Mouse (Mus musculus) kidney, adult 9 months (tissue): Measurements from ENCODE around the gene Zbtb11.
"Not testable (repeated sequence)": the region's sequence is repeated elsewhere in the genome, so short reads cannot be mapped to it uniquely, and the experiment has no call there.

Experiments
- DNase-seq: peaks from one replicate; pipeline ENCODE4 v3.0.0; 2022

Gene Zbtb11

DNA sequence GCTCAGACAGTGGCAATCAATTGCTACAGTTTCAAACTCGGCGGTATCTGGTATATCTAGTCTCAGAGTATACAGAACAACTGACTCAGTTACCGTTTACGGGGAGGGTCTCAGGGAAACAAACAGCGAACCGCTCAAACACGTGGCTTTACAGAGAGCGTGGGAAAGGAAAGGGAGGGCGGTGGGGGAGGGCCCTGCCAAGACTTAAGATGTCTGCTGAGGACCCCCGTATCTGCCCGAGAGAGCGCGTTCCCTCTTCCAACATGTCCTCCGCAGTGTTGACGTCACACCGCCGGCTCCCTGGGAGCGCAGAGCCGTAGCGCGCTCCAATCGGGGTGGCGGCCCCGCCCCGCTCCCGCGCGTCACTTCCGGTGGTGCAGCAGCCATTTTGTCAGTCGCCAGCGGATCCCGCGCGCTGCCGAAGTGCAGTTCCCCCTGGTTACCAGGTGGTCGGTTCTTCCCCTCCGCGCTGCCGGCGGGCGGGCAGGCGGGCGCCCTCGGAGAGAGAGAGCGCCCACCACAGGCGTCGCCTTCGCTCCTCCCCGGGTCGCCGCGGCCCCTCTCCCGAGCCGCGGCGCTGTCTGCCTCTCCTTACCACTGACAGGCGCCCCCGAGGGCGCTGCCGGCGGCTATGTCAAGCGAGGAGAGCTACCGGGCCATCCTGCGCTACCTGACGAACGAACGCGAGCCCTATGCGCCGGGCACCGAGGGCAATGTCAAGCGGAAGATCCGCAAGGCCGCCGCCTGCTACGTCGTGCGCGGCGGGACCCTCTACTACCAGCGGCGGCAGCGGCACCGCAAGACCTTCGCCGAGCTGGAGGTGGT lies at the start of gene Zbtb11:
Zbtb11 (plus strand) TSS at position 453 of the 825 bp plus-strand sequence.
- DNase-seq = peak; percentile 99

DNA sequence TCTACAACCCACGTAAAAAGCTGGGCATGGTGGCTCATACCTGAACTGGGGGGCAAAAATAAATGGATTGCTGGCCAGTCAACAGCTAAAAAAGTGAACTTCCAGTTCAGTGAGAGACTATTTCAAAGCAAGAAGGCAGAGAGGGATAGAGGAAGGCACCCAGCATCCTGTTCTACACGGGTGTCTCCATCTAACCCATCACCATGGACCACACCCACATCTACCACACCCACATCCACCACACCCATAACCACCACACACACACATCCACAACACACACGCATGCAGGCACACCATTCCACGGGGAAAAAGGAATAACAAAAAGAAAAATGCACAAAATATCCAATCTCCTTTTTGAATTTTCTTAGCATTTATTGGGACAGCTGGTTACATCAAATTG lies 49.7 kb upstream of the Zbtb11 start:
- DNase-seq = no peak

DNA sequence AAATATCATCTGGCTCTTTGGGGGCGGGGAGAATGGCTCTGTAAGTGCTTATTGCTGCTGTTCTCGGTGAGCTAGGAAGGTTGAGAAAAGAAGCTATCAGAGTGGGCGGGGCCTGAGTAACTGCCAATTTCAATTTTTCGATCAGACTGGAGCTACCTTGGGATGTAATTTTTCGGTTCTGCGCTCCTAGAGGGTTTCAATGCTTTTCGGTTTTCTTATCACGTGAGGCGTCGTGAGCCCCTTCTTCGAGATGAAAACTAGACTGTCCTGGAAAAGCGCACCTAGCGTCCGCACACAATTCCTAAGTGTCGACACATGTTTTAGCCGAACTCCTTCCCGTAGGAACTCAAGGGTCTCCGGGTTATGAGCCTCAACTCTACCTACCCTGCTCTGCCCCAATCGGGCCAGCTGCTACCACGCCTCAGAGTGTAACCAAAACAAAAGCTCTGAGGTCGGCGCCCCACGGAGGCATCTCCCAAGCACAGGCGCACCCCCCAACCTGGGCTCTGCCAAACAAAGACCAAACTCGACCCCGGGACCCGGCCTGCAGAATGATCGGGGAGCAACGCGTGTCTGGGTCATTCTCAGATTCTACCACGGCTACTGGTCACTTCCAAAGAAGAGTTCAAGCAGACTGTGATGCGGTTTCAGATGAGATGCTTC lies 39.9 kb upstream of the Zbtb11 start:
- peak; percentile 26 for DNase-seq

DNA sequence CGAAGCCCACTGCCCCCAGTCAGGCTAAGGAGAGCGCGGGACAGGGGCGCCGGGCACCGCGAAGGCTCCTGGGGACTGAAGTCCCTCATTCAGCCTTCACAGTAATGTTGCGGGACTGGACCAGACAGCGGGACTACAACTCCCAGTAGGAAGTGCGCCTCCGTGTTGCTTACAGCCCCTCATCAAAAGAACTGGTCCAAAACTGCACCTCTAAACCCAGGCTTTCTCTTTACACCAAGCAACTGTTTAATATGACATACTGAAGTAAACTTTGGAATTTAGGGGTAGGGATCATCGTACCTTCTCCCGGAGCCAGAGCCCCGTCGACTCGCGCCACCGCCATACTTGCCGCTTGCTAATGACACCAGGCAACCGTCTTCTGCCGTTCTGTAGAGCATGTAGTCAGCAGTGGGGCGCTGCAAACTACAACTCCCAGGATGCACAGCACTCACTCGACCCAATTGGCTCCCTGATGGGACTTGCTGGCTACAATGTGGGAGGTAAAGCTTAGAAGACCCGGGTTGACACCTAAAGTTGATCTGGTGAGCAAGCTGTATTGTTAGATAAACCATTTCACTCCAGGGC lies 39.1 kb upstream of the Zbtb11 start, which contains the start of gene Cep97:
Cep97 (minus strand) TSS at position 403 of the 585 bp plus-strand sequence.
- DNase-seq = peak; percentile 97

DNA sequence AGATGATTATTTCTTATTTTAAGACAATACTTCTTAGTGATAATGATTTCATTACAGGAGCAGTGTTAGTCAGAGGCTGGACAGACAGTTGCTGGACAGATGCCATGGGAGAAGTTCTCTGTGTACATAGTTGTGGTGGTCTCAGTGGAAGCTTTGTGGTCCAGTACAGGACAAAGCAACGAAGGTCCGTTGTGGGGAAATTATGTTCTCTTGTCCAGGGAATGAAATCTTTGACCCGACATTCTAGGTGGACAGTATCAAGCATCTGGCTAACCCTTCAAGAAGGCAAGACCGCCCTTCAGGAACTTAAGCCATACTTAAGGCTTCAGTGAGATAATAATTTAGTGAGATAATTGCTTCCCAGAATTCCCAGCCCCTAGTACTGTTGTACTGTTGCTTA lies 34.9 kb upstream of the Zbtb11 start:
- no peak for DNase-seq

DNA sequence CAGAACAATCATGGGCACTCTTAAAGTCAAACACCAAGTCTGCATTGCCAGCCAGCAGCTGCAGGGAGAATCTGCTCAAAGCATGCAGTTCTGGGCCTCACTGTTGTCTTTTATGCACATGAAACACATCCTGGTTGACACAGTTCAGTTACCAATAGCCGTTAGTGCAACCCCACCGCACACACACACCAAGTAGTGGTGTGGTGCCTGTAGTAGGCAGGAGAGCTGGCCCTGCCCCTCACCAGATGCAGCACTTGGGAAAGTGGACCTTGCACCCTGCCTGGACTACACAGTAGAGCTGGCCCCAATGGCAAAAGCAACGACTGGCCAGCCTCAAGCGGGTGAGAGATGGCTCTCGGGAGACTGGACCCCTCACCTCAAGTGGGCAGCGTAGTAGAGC lies 34.0 kb upstream of the Zbtb11 start:
- peak; percentile 46 for DNase-seq

DNA sequence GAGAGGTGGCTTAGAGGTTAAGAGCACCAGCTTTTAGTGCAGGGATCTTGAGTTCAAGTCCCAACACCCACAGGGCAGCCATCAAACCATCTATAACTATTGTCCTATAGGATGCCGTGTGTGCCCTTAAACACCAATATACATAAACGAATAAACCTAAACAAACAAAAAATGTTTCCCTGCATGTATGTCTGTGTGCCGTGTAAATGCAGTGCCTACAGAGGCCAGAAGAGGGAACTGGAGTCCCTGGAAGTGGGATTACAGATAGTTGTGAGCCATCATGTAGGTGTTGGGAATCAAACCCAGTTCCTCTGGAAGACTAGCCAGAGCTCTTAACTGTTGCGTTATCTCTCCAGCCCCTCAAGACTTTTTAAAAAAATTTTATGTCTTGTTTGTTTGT lies 32.9 kb upstream of the Zbtb11 start:
- DNase-seq = no peak

DNA sequence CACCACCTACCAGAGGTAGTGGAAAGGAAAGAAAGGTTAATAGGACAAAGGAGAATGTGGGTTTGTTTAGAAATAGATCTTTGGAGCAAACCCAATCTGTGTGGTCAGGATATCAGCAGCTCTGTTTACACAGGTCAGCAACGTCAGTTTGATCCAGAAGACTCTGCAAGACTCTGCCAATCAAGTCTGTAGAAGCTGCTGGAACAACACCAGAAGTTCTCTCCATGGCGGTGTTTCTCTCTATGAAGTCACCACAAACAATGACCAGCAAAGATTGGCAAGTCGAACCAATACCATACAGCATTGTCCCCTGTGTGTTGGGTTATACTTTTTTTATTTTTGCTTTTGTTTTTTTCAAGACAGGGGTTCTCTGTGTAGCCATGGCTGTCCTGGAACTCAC lies 26.4 kb upstream of the Zbtb11 start:
- no peak for DNase-seq

DNA sequence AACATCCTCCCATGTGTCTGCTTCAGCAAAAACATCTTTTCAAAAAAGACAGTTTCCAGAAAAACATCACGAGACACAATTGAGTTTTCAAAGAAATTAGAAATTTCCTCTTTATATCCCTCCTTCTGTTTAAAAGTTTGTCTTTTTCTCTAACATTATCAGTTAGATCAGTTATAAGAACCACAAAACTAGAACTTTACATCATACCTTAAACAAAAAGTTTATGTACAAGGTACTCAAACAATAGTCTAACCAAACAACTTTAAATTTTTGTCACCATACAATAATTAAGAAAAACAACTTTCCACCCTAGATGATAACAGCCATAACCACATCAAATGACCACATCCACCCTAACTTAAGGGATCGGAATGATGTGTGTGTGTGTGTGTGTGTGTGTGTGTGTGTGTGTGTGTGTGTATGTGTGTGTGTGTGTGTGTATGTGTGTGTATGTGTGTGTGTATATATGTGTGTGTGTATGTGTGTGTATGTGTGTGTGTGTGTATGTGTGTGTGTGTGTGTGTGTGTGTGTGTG lies 25.7 kb upstream of the Zbtb11 start:
- not testable (repeated sequence) for DNase-seq

DNA sequence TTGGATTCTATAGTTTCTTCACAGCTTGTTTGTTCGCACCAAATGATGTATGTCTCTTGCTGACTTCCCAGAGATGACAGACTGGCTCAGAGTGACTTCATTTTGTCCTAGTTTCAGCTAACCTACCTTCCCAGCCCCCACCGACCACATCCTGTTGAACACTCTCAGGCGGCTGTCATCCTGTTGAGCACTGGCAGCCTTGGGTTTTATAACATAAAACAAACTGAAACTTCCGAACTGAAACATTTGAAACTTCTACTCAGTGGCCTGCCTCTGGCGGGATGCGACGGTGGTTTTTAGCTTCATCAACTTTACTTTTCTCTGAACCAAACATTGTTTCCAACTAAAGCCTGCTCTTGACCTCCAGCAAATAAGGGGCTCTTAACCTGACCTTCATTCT lies 24.7 kb upstream of the Zbtb11 start:
- DNase-seq = peak; percentile 22

DNA sequence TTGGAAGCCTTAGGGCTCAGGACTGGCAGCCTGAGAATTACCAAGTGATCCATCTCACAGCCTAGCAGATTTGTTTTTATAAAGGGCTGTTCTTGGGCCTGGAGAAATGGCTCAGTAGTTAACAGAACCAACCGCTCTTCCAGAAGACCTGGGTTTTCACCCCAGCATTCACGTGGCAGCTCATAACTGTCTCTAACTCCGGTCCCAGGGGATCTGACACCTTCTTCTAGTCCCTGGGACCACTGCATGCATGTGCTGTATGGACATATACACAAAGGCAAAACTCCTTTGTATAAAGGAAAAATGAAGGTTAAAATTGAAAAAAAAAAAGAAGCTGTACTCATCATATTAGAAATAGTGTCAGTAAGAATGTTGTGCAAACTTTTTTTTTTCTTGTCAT lies 23.2 kb upstream of the Zbtb11 start:
- DNase-seq = no peak

DNA sequence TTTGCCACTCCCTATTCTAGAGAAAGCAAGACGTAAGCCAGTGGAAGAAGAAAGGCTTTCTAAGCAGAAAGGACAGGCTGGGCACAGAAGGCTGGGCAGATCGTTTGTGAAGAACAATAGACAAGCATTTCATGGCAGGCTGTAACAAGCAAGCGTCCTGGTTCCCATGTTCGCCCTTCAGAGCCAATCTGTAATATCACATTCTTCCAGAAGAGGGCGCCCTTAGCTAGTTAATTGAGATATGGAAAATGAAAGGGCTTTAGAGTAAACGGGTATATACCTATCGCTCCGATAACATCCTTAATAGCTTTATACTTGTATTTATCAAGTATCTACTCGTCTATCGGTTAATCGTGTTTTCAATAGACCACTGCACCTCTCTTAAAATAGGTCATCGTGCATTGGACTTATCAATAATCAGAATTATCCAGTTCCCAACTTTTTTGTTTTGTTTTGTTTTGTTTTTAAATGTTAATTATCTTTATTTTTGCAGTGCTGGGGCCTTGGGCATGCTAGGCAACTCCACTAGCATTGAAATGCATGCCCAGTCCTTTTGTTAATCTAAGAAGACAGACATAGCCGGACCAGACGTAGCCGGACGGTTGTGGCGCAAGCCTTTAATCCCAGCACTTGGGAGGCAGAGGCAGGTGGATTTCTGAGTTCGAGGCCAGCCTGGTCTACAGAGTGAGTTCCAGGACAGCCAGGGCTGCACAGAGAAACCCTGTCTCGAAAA lies 22.6 kb upstream of the Zbtb11 start:
- DNase-seq = peak; percentile 87

DNA sequence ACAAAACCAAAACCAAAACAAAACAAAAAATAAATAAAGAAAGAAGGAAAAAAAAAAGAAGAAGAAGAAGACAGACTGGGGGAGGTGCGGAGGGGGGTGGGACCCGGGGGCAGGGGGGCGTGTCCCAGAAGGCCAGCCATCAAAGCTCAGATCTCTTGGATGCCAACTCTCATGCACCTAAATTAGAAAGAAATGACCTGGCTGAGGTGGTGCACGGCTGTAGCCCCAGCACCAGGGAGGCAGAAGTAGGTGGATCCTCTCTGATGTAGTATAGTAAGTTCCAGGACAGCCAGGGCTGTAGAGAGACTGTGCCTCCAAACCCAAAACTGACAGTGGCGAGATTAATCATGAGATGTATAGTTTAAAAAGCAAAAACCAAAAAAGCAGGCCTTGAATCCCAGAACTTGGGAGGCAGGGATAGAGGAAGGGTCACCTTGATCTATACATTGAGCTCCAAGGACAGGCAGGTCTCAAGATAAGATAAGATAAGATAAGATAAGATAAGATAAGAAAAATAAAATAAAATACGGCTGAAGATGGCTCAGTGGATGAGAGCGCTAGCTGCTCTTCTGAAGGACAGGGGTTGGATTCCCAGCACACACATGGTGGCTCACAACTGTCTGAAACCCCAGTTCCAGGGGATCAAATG lies 21.9 kb upstream of the Zbtb11 start:
- no peak for DNase-seq

DNA sequence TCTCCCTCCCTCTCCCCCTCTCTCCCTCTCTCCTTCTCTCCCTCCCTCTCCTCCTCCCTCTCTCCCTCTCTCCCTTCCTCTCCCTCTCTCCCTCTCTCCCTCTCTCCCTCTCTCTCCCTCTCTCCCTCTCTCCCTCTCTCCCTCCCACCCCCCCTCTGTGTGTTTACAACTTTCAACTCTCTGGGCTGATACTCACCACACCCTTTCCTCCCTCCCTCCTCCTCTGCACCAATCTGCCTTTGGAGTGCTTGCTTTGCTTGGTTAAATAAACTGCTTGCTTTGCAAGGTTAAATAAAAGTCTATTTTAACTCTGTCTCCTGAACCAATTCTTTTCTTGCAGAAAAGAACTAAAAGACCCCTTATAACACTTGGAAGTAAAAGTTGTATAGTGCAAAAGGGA lies 20.9 kb upstream of the Zbtb11 start:
- DNase-seq = no peak

DNA sequence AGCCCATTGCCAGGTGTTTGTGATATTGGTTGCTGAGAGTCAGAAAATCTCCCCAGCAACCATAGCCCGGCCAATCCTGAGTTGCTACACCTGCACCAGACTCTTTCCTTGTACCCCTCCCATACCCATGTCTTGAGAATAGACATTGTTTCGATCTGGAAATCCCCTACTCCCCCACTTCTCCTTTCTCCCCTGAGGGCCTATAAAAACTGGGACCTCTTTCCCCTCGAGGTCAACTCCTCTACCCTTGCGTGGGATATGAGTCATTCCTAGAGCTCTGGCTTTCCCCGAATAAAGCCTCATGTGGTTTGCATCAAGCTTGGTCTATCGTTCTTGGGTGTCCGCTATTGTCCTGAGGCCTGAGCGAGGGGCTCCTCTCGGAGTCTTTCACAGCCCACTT lies 19.5 kb upstream of the Zbtb11 start:
- not testable (repeated sequence) for DNase-seq

DNA sequence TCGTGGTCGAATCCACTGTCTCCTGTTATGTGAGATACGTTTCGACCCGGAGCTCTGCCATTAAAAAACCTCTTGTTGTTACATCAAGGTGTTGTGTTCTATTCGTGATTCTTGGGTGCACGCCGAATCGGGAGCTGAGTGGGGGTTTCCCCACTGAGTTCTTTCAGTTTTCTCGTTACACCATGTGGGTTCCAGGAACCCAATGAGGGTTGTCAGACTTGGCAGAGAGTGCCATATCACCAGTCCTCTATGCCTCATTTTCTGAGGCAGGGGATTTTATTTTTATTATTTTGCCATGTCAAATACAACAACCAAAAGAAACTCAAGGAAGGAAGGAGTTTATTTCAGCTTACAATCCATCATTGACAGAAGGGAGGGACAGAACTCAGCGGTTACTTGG lies 10.6 kb upstream of the Zbtb11 start:
- DNase-seq = not testable (repeated sequence)

DNA sequence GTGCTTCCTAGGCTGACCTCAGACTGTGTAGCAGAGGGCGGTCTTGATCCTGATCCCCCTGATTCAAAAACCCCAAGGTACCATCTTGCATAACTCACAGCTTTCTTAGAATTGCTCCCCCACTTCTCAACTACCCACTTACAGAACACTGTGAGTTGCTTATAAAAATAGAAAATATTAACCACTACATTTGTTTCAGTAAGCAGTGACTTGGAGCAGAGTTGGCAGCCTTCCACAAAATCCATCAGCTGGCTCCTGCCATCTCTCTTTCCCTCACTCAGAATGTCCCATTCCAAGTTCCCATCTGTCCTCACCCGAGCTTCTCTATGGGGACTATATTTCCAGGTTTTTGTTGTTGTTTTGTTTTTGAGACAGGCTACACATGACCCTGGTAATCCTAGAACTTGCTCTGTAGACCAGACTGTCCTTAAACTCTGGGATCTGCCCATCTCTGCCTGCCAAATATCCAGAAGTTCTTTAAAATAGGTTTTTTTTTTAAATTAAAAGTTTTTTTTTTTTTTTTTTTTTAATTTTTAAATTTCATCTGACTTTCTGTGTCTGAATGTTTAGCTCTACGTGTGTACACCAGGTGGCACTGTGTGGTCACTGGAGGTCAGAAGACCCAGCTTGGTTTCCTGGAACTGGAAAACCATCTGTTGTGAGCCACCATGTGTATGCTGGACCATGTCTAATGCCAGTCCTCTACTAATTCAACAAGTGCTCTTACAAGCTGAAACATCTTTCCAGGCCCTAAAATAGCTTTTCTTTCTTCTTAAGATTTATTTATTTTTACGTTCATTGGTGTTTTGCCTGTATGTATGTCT lies 9.3 kb upstream of the Zbtb11 start:
- DNase-seq = peak; percentile 62

DNA sequence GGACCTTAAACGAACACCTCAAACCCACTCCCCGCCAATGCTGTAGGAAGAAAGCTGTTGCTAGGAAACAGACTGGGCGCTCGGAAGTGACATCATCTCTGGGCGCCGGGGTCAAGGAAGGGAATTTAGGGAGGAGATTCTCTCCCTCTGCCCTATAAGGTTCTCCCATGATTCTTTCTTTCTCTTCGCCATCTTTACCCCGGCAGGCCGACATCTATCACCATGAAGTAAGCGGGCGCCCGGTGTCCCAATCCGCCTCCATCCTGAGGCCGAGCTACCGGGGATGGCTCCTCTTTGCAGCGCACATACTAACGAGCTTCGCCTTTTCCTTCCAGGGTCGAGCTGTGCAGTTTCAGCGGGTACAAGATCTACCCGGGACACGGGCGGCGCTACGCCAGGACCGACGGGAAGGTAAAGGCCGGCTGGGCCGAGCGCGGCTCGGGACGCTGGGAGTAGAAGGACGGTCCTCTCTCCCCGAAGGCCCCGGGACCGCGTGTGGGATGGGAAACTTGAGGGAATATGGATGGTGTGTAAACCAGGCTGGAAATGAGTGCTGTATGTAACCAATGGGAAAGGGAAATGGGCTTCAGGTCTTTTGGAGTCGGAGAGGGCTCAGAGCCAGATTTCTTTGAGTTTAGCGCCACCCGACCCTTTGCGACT lies 7.3 kb upstream of the Zbtb11 start, which contains the start of gene Rpl24:
Rpl24 (plus strand) TSS at position 64 of the 660 bp plus-strand sequence.
- DNase-seq = peak; percentile 96

DNA sequence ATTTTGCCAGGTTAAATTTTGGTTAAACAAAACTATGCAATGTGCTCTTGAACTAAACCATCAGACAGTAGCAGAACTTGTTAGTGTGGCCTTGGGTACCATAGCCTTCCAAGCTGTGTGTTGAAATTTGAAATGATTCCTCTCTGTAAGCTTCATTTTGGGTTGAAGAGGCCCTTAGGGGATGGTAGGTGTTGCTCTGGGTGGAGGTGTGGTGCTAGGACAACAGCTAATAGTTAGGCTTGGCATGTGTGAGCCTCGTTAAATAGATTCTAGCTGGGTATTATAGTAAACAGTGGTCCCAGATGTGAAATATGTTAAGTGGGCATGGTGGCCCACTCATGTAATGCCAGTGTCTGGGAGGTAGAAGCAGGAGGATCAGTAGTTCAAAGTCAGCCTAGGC lies 6.5 kb upstream of the Zbtb11 start:
- DNase-seq = no peak

DNA sequence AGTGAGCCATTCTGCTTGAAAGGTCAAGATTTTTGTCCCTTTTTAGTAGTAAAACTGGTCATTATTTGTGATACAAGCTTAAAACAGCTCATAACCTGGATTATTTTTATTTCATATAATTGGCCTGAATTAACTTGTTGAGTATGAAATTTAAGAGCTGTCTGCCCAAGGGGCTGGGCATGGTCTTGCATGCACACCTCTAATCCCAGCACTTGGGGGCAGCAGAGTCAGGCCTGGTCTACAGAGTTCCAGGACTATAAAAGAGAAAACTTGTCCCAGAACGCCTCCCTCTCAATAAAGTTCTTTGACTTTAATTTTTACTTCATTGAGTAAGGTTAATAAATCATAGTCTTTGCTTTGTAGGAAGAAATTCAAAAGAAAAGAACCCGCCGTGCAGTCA lies 4.5 kb upstream of the Zbtb11 start:
- DNase-seq = peak; percentile 57

DNA sequence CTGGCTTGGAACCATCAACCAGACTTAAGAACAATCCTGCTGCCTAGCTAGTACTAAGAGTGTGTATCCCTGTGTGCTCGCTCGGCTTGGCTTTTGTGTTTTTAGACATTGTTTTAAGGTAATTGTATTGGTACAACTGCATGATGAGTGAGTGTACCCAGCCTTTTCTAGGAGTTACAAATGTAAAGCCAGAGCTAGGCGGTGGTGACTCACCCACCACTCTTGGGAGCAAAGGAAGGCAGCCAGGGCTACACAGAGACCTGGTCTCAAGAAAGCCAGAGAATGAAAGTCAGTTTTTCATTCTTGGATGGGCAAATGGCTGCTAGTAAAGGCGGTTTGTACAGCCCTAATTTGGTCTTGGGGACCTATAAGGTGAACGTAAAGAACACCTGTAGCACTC lies 3.3 kb upstream of the Zbtb11 start:
- DNase-seq = no peak
